Mouse (Mus musculus): ENCODE data around the gene Hand2. TPM values are rescaled to one million over a fixed set of nuclear protein-coding genes. Genes with fewer than 3 reads are reported as not detected.

The Hand2 gene
- polyA plus RNA-seq, 1 experiment from 2014 or later: not detected

Other genes starting within 250 kb of the Hand2 start
- not detected in 3 replicates for gene Scrg1, start 134.9 kb downstream of the Hand2 start, polyA plus RNA-seq (2018)
- gene Sap30, start 166.9 kb downstream of the Hand2 start, polyA plus RNA-seq (2018): 25.6 to 46.1 TPM (median 39.6 TPM) in 3 replicates
- gene Hmgb2, start 190.9 kb downstream of the Hand2 start, polyA plus RNA-seq (2018): 14.7 to 36.9 TPM (median 28.3 TPM) in 3 replicates

Measured in macrophage (primary cell).